Comparison of ENCODE assay signal across 8 mouse cellular contexts in the genomic region with DNA sequence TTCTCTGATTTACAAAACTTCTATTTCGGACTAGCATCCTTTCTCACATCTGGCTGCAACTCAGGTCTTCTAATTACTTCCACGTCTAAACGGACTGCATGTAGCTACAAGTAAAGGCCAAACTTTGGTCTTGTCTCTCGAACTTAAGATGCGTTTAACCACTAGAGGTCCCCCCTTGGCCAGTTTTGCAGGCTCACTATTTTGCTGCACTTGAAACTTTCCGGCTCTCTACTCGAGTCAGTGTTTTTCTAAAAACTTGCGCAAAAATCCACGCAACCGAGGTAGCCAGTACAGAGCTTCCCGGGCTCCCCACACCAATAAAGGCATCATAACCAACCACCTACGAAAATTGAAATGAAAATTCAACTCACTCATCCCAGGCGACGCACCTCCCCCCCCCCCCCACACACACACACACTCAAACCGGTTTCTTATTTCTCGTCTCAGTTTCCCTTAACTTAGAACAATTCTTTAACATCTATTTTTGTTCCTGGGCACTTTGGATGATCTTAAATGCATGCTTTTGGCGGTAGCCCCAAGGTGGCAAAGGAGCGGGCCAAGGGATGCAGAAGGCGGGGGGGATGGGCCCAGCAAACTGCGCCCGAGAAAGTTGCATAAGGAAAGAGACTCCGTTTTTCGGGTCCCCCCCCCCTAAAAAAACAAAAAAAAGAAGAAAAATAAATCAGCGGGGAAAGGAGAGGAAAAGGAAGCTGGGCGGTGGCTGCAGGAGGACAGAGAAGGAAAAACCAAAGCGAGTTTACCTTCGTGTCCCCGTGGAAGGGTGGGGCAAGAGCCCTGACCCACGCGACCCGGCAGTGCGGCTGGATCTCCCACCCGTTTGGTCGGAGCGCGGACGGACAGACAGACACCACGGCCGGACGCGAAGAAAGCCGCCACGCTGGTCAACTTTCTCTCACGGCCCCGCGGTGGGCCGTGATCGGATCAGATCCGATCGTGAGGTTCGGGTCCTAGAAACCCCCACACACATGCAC. TPM values are rescaled to one million over a fixed set of nuclear protein-coding genes. Genes with fewer than 3 reads are reported as not detected.
DNase-seq lines count a peak whose midpoint lies in the region; ATAC-seq and TF ChIP-seq lines count a peak whose summit lies in the region.

No protein-coding gene starts in this region.

- H3K36me3 ChIP-seq in erythroblast, embryonic 14.5 days (ENCODE audit: control insufficient read depth), result no peaks in the 10 kb centered on the region
- H3K36me3 ChIP-seq in embryonic facial prominence, embryonic 12.5 days, result no peaks in the 10 kb centered on the region; the same call in 1 of the 2 replicates
- no peaks in the 10 kb centered on the region for H3K36me3 ChIP-seq in heart, adult 2 months (ENCODE audit: control insufficient read depth, insufficient read depth, low read length)
- H3K36me3 ChIP-seq in kidney, adult 2 months (ENCODE audit: control insufficient read depth, insufficient read depth, low read length), result no peaks in the 10 kb centered on the region
- no peaks in the 10 kb centered on the region; the same call in 1 of the 2 replicates for H3K36me3 ChIP-seq in limb, embryonic 11.5 days (ENCODE audit: control insufficient read depth, insufficient read depth, low read length)
- peaks cover 5% of the 10 kb centered on the region; the same call in 1 of the 2 replicates for H3K36me3 ChIP-seq in midbrain, embryonic 13.5 days
- H3K36me3 ChIP-seq in small intestine, adult 2 months (ENCODE audit: control insufficient read depth, insufficient read depth, low read length), result peaks cover 2% of the 10 kb centered on the region; the same call in 1 of the 2 replicates

- TF ChIP-seq EP300 in heart, adult 2 months (IDR thresholded peaks at IDR 0.05; ENCODE audit: insufficient read depth, low read depth, low read length), result no peak

- no peaks in the 10 kb centered on the region for H3K9me3 ChIP-seq in erythroblast, embryonic 14.5 days (ENCODE audit: control insufficient read depth, low read length)
- no peaks in the 10 kb centered on the region for H3K9me3 ChIP-seq in embryonic facial prominence, embryonic 12.5 days
- no peaks in the 10 kb centered on the region for H3K9me3 ChIP-seq in limb, embryonic 11.5 days (ENCODE audit: control insufficient read depth, low read length)
- H3K9me3 ChIP-seq in midbrain, embryonic 13.5 days, result no peaks in the 10 kb centered on the region

- H3K4me3 ChIP-seq in erythroblast, embryonic 14.5 days (replicated peaks), result peak overlapping the region; percentile 65
- H3K4me3 ChIP-seq in embryonic facial prominence, embryonic 12.5 days, result peak overlapping the region; percentile 81
- H3K4me3 ChIP-seq in heart, adult 2 months, result peak overlapping the region; percentile 93
- H3K4me3 ChIP-seq in kidney, adult 2 months (ENCODE audit: insufficient read depth, low read depth, low read length), result peak overlapping the region; percentile 98
- H3K4me3 ChIP-seq in limb, embryonic 11.5 days (ENCODE audit: low read depth, low read length), result peak overlapping the region; percentile 86
- peak overlapping the region; percentile 87 for H3K4me3 ChIP-seq in midbrain, embryonic 13.5 days (replicated peaks)
- peak overlapping the region; percentile 92 for H3K4me3 ChIP-seq in small intestine, adult 2 months (ENCODE audit: low read depth, low read length)

- H3K4me2 ChIP-seq in embryonic facial prominence, embryonic 12.5 days (replicated peaks), result peak overlapping the region; percentile 60
- H3K4me2 ChIP-seq in limb, embryonic 11.5 days (ENCODE audit: low read depth, severe bottlenecking), result peak overlapping the region; percentile 64
- peak overlapping the region; percentile 98 for H3K4me2 ChIP-seq in midbrain, embryonic 13.5 days (replicated peaks)

- WGBS in embryonic facial prominence, embryonic 12.5 days, result under 1% methylated on average over 51 of the region's 51 CpGs
- under 1% methylated on average over 51 of the region's 51 CpGs for WGBS in heart, adult 2 months
- WGBS in kidney, adult 2 months, result under 1% methylated on average over 51 of the region's 51 CpGs
- WGBS in limb, embryonic 11.5 days, result under 1% methylated on average over 51 of the region's 51 CpGs
- WGBS in midbrain, embryonic 13.5 days, result under 1% methylated on average over 51 of the region's 51 CpGs
- under 1% methylated on average over 51 of the region's 51 CpGs for WGBS in small intestine, adult 2 months

- peaks cover 50% of the 10 kb centered on the region for H3K27me3 ChIP-seq in erythroblast, embryonic 14.5 days (ENCODE audit: control insufficient read depth)
- H3K27me3 ChIP-seq in embryonic facial prominence, embryonic 12.5 days, result no peaks in the 10 kb centered on the region
- H3K27me3 ChIP-seq in heart, adult 2 months (ENCODE audit: control insufficient read depth, insufficient read depth, low read length), result no peaks in the 10 kb centered on the region
- H3K27me3 ChIP-seq in kidney, adult 2 months (replicated peaks; ENCODE audit: control insufficient read depth, insufficient read depth, low read length), result no peaks in the 10 kb centered on the region
- H3K27me3 ChIP-seq in limb, embryonic 11.5 days (ENCODE audit: control insufficient read depth, insufficient read depth, low read length), result no peaks in the 10 kb centered on the region
- H3K27me3 ChIP-seq in midbrain, embryonic 13.5 days, result no peaks in the 10 kb centered on the region
- no peaks in the 10 kb centered on the region for H3K27me3 ChIP-seq in small intestine, adult 2 months (ENCODE audit: control insufficient read depth, insufficient read depth, low read length)

- DNase-seq in heart, adult 2 months, result peak; percentile 77 to 84
- DNase-seq in kidney, adult 2 months, result peak; percentile 94
- peak; percentile 87 for DNase-seq in limb, embryonic 11.5 days (ENCODE audit: low spot score)

- H3K9ac ChIP-seq in embryonic facial prominence, embryonic 12.5 days, result peak overlapping the region; percentile 96
- peak overlapping the region; percentile 97 for H3K9ac ChIP-seq in heart, adult 2 months (ENCODE audit: low read depth, low read length)
- peak overlapping the region; percentile 99 for H3K9ac ChIP-seq in limb, embryonic 11.5 days (ENCODE audit: low read length)
- H3K9ac ChIP-seq in midbrain, embryonic 13.5 days (replicated peaks), result peak overlapping the region; percentile 92

- no peak for TF ChIP-seq POLR2A in heart, adult 2 months (IDR thresholded peaks at IDR 0.05; ENCODE audit: insufficient read depth, low read depth, low read length)
- TF ChIP-seq POLR2A in kidney, adult 2 months (IDR thresholded peaks at IDR 0.05; ENCODE audit: low read depth, low read length), result no peak
- TF ChIP-seq POLR2A in small intestine, adult 2 months (IDR thresholded peaks at IDR 0.05; ENCODE audit: low read depth, low read length), result no peak

- intact Hi-C loops in heart, adult 2 months (cut with DNase I), result loop anchor here (1.0 to 10.0 kb wide), 6 partner anchors 119 to 624 kb away; partner anchors contain the start of gene Arhgap18

- no peak for ATAC-seq in erythroblast, adult 5-6 weeks (replicated peaks; ENCODE audit: low FRiP score, poor library complexity, severe bottlenecking)
- ATAC-seq in embryonic facial prominence, embryonic 12.5 days (ENCODE audit: insufficient number of reproducible peaks, insufficient read depth, low FRiP score, low TSS enrichment), result no peak
- peak; percentile 11; the same call in 1 of the 2 replicates for ATAC-seq in limb, embryonic 11.5 days (ENCODE audit: insufficient number of reproducible peaks, low FRiP score, low TSS enrichment, low read depth)
- ATAC-seq in midbrain, embryonic 13.5 days, result no peak

- TF ChIP-seq CTCF in heart, adult 2 months (IDR thresholded peaks at IDR 0.05), result peak; percentile 85
- peak; percentile 61 for TF ChIP-seq CTCF in kidney, adult 2 months (conservative IDR thresholded peaks at IDR 0.05; ENCODE audit: insufficient read depth, insufficient read length, low read depth, low read length)
- TF ChIP-seq CTCF in small intestine, adult 2 months (IDR thresholded peaks at IDR 0.05; ENCODE audit: extremely low read depth, insufficient read length, insufficient replicate concordance, low read depth, low read length), result peak; percentile 31; the same call in 1 of the 2 replicates

- peaks cover 11% of the 10 kb centered on the region for H3K4me1 ChIP-seq in erythroblast, embryonic 14.5 days (ENCODE audit: control insufficient read depth)
- H3K4me1 ChIP-seq in embryonic facial prominence, embryonic 12.5 days, result peaks cover 16% of the 10 kb centered on the region
- no peaks in the 10 kb centered on the region; the same call in 1 of the 2 replicates for H3K4me1 ChIP-seq in heart, adult 2 months (ENCODE audit: control insufficient read depth, insufficient read depth, low read length)
- no peaks in the 10 kb centered on the region for H3K4me1 ChIP-seq in kidney, adult 2 months (ENCODE audit: control insufficient read depth, insufficient read depth, low read length)
- H3K4me1 ChIP-seq in limb, embryonic 11.5 days (ENCODE audit: control insufficient read depth, insufficient read depth, low read length), result peaks cover 12% of the 10 kb centered on the region
- peaks cover 30% of the 10 kb centered on the region for H3K4me1 ChIP-seq in midbrain, embryonic 13.5 days (replicated peaks)
- no peaks in the 10 kb centered on the region for H3K4me1 ChIP-seq in small intestine, adult 2 months (ENCODE audit: control insufficient read depth, insufficient read depth, insufficient read length, low read length)

- H3K27ac ChIP-seq in embryonic facial prominence, embryonic 12.5 days, result peak overlapping the region; percentile 97
- peak overlapping the region; percentile 68 for H3K27ac ChIP-seq in heart, adult 2 months
- peak overlapping the region; percentile 30; the same call in 1 of the 2 replicates for H3K27ac ChIP-seq in kidney, adult 2 months (ENCODE audit: insufficient read depth, low read depth, low read length)
- peak overlapping the region; percentile 98 for H3K27ac ChIP-seq in limb, embryonic 11.5 days (replicated peaks; ENCODE audit: low read depth, low read length)
- peak overlapping the region; percentile 96 for H3K27ac ChIP-seq in midbrain, embryonic 13.5 days
- peak overlapping the region; percentile 38 for H3K27ac ChIP-seq in small intestine, adult 2 months (ENCODE audit: insufficient read depth, low read depth, low read length)

- H3K79me2 ChIP-seq in heart, adult 2 months (replicated peaks; ENCODE audit: control insufficient read depth, insufficient read depth, low read length), result 0 out of 2 replicates have a peak, but pooled peaks cover 1% of the 10 kb centered on the region

RNA-seq across cellular contexts. Expression of gene L3mbtl3, which starts 2.5 kb away (rescaled TPM):
- 0.01 and 0.02 TPM in 2 replicates for polyA plus RNA-seq in erythroblast, embryonic 14.5 days (2012)
- 3.6 and 5.0 TPM in 2 replicates for total RNA-seq in erythroblast, adult 5-6 weeks (2015; ENCODE audit: low replicate concordance)
- total RNA-seq in erythroblast, adult 5-6 weeks (2017; ENCODE audit: low replicate concordance), result 3.2 and 3.7 TPM in 2 replicates
- polyA plus RNA-seq in embryonic facial prominence, embryonic 12.5 days (2016; fragmentation: Nextera tagmentation; extraction: Ambion mirVana), result 26.0 and 26.4 TPM in 2 replicates
- 1 to 10 TPM; 7.3 to 8.6 TPM for total RNA-seq in heart, adult 2 months (2021)
- 1.9 and 3.5 TPM in 2 replicates for polyA plus RNA-seq in heart, adult 2 months (2012; rRNA removed)
- polyA plus RNA-seq in kidney, adult 2 months (2012; rRNA removed), result 3.4 and 3.6 TPM in 2 replicates
- 37.0 and 44.1 TPM in 2 replicates for polyA plus RNA-seq in limb, embryonic 11.5 days (2014; fragmentation: Nextera tagmentation; extraction: Ambion mirVana)
- polyA plus RNA-seq in midbrain, embryonic 13.5 days (2015; fragmentation: Nextera tagmentation; extraction: Ambion mirVana), result 25.5 and 27.9 TPM in 2 replicates
- 2.8 and 3.5 TPM in 2 replicates for polyA plus RNA-seq in small intestine, adult 2 months (2012; rRNA removed)

Comparison
In these comparisons a context has a peak if more than half of its experiments do, and no peak if none do; other contexts are left out.
1. H3K27ac ChIP-seq: peak in every context shown above with its lines; median percentile 98 in limb, embryonic 11.5 days; 97 in embryonic facial prominence, embryonic 12.5 days; 96 in midbrain, embryonic 13.5 days; 68 in heart, adult 2 months; 38 in small intestine, adult 2 months; 30 in kidney, adult 2 months.
2. CTCF ChIP-seq: peak in every context shown above with its lines; median percentile 85 in heart, adult 2 months; 61 in kidney, adult 2 months; 31 in small intestine, adult 2 months.